Mouse (Mus musculus) liver, embryonic 13.5 days (tissue): Measurements from ENCODE around the gene Tspan3. TPM values are rescaled to one million over a fixed set of nuclear protein-coding genes. Genes with fewer than 3 reads are reported as not detected.

ENCODE experiments used
- ATAC-seq: fragments of 200-750 bp; cut with Nextera tagmentation; 2 replicates; pipeline ENCODE4 v1.8.0; 2017; ENCODE audit warnings: low read depth, mild to moderate bottlenecking, moderate number of reproducible peaks, moderate library complexity
- DNase-seq: peaks from one replicate; pipeline ENCODE4 v3.0.0; 2022
- H3K27ac ChIP-seq: fragments of 300-500 bp; sonication (generic); 2 replicates; pipeline ENCODE4 v1.5.1; 2015; ENCODE audit warnings: moderate library complexity, mild to moderate bottlenecking, inconsistent platforms
- H3K27me3 ChIP-seq: fragments of 300-500 bp; sonication (generic); 2 replicates; pipeline ENCODE4 v1.6.1; 2015; ENCODE audit warnings: mild to moderate bottlenecking, inconsistent platforms
- H3K36me3 ChIP-seq: fragments of 300-500 bp; sonication (generic); 2 replicates; pipeline ENCODE4 v1.6.1; 2015; ENCODE audit warnings: mild to moderate bottlenecking, inconsistent platforms
- H3K4me1 ChIP-seq: fragments of 300-500 bp; sonication (generic); replicated peaks from 2 replicates; pipeline ENCODE4 v1.6.1; 2015; ENCODE audit warnings: inconsistent platforms
- H3K4me2 ChIP-seq: fragments of 300-500 bp; sonication (generic); 2 replicates; pipeline ENCODE4 v1.6.1; 2015; ENCODE audit warnings: inconsistent platforms, mild to moderate bottlenecking, moderate library complexity
- H3K4me3 ChIP-seq: fragments of 300-500 bp; sonication (generic); replicated peaks from 2 replicates; pipeline ENCODE4 v1.5.1; 2015; ENCODE audit warnings: mild to moderate bottlenecking, inconsistent platforms
- H3K9ac ChIP-seq: fragments of 300-500 bp; sonication (generic); 2 replicates; pipeline ENCODE4 v1.6.1; 2015; ENCODE audit warnings: mild to moderate bottlenecking, inconsistent platforms
- H3K9me3 ChIP-seq: fragments of 300-500 bp; sonication (generic); replicated peaks from 2 replicates; pipeline ENCODE4 v1.6.1; 2016; ENCODE audit warnings: inconsistent platforms
- WGBS: fragments of 180-500 bp; shearing (Covaris S2); methylation state at CpG from one replicate; pipeline ENCODE4 v1.1.7; 2015; ENCODE audit not compliant: insufficient replicate concordance; 5-methylcytosine and 5-hydroxymethylcytosine counted together
- polyA plus RNA-seq: library from polyadenylated mRNA; unstranded; fragments of >200 nt; fragmentation: Nextera tagmentation; extraction: Ambion mirVana; gene quantifications from 2 replicates; pipeline ENCODE4 v1.2.1, GENCODE M21; 2015

The Tspan3 gene
- polyA plus RNA-seq, 1 experiment from 2014 or later, result 46.5 TPM

DNA sequence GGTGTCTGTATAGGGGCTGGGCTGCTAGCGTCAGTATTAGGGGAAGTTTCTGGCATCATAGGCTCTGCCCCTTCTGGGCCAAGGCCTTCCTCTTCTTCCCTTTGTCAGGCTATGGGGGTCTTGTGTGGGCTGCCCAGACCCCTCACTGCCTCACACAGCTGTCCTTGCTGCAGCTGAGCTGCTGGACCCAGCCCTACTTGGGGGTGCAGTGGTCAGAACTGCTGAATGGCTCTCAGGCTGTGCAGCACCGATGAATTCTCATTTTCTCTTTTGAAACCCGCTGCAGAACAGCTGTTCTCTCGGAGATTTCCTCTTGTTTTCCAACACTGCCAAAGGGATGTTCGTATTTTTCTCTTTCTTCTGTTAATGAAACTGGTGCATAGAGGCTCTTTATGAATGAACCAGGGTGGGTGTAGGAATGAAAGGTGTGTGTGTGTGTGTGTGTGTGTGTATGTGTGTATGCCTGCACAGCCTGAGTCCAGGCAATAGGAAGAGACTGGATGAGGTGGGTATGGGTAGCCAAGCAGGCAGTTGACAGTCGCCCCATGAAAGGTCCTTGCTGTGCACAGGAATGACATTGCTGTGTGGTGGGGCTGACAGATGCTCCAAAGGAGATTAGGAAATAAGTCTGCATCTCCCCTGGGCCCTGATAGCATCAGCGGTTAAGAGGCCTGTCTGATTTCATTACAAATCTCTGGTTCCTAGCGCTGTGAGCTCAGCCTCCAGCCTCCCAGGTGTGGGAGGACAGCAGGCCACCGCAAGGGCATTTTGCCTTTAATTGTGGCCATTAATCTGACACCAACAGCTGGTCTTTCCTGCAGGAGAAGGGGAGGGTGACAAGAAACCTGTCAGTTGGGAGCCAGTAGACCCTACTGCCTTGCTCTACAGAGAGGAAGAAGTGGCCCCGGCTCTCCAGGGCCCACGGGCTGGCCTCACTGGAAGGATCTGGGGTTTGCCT lies 26.5 kb upstream of the Tspan3 start:
- DNase-seq, result no peak
- Histone ChIP-seq H3K27me3 (0 out of 2 replicates have a peak, but pooled peaks cover 3% of the 10 kb centered on the region), H3K36me3 (no peaks in the 10 kb centered on the region), H3K9ac (no peak overlapping the region), H3K9me3 (no peaks in the 10 kb centered on the region), H3K27ac (no peak overlapping the region), H3K4me2 (no peak overlapping the region), H3K4me1 (no peaks in the 10 kb centered on the region), H3K4me3 (no peak overlapping the region)
- 50% methylated on average over 11 of the region's 11 CpGs for WGBS
- no peak for ATAC-seq

DNA sequence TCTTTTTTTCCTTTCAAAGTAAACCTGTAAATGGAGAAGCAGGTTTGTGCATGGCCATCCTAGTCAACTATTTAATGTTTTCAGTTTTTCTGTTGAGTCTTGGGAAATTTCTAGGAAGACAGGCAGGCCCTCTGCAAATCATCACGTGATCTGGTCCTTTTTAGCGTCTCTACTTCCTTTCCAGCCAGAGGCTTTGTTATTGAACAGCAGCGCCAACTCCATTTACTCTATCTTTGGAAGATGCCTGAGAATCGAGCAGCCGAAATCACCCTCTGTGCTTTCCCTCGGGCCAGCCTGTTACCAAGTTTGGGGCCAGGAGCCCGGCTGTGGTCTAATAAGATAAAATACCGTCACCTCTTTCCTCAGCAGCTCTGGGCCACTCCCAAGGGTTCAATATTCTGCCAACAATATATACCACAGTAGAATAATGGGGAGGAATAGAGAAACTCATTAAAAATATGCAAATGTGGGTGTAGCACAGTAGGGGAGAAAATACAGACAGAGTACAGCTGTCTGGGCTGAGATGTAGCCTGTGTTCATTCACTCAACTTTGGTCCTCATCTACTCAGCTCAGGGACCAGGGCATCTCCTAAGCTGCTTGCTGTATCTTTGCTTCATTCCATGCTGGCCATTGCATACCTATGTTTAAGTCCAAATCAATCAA lies 15.0 kb upstream of the Tspan3 start:
- H3K9me3 ChIP-seq, result no peaks in the 10 kb centered on the region
- 31% methylated on average over 8 of the region's 8 CpGs for WGBS
- no peak overlapping the region for H3K4me3 ChIP-seq
- no peak for ATAC-seq
- H3K36me3 ChIP-seq, result no peaks in the 10 kb centered on the region
- no peak overlapping the region for H3K27ac ChIP-seq
- H3K27me3 ChIP-seq, result no peaks in the 10 kb centered on the region
- 0 out of 2 replicates have a peak, but pooled peaks cover 2% of the 10 kb centered on the region for H3K4me1 ChIP-seq
- H3K4me2 ChIP-seq, result no peak overlapping the region
- no peak overlapping the region for H3K9ac ChIP-seq
- no peak for DNase-seq

DNA sequence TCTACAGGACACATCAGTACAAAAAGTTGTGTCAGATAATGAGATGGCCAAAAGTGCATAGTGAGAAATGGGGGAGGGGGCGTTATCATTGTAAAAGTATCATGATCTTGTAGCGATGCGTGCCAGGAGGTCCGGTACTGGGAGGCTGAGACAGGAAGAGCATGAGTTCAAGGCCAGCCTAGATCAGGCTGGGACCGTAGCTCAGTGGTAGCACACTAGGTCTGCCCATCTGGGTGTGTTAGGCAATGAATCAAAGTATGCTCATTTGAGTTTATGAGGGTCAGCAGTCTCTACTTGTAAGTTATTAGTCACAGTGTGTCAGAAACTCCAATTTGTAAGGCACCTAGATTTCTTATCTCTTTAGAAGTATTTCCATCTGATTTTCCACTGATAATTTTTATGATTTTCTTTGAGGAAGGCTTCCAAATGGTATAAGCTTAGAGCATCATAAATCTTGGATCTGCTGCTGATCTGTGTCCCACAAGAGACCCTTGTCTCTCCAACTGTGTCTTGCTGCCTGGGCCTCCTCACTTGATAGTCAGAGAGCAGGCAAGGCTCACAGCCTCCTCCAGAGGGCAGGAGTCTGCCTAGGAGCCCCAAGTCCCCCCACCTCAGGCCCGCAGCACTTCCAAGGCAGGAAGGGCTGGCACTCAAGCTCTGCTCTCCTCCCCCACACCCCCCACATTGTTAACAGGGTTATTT lies 14.3 kb upstream of the Tspan3 start:
- no peak for ATAC-seq
- H3K4me3 ChIP-seq, result no peak overlapping the region

DNA sequence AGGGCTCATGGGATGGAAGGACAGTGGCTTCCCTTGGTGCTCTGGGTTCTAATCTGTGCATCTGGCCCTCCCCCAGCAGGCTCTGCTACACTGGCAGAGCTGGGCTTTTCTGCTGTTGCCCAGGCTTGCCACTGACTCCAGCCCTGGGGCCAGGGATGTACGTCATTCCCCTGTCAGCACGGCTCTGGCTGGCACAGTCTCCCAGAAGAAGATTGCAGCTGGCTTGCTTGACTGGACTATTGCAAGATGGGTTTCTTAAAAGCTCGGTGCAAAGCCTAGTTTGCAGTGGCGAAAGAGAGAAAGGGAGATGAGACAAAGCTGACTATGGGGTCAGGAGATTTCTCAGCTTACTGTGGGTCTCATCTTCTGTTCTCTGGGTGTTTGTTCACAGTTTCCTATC lies 12.1 kb upstream of the Tspan3 start:
- Histone ChIP-seq H3K4me3 (no peak overlapping the region), H3K27ac (no peak overlapping the region), H3K9ac (no peak overlapping the region), H3K27me3 (no peaks in the 10 kb centered on the region), H3K36me3 (no peaks in the 10 kb centered on the region), H3K9me3 (no peaks in the 10 kb centered on the region), H3K4me1 (peaks cover 2% of the 10 kb centered on the region; the same call in 1 of the 2 replicates), H3K4me2 (no peak overlapping the region)
- WGBS, result 54% methylated on average over 4 of the region's 4 CpGs
- DNase-seq, result no peak
- no peak for ATAC-seq

More for the DNA sequence above, 14.3 kb upstream of the Tspan3 start:
- 73% methylated on average over 6 of the region's 6 CpGs for WGBS
- H3K9me3 ChIP-seq, result no peaks in the 10 kb centered on the region
- H3K27me3 ChIP-seq, result no peaks in the 10 kb centered on the region
- H3K27ac ChIP-seq, result no peak overlapping the region
- H3K4me1 ChIP-seq, result 0 out of 2 replicates have a peak, but pooled peaks cover 2% of the 10 kb centered on the region
- no peaks in the 10 kb centered on the region for H3K36me3 ChIP-seq
- no peak overlapping the region for H3K4me2 ChIP-seq
- no peak overlapping the region for H3K9ac ChIP-seq
- DNase-seq, result no peak

DNA sequence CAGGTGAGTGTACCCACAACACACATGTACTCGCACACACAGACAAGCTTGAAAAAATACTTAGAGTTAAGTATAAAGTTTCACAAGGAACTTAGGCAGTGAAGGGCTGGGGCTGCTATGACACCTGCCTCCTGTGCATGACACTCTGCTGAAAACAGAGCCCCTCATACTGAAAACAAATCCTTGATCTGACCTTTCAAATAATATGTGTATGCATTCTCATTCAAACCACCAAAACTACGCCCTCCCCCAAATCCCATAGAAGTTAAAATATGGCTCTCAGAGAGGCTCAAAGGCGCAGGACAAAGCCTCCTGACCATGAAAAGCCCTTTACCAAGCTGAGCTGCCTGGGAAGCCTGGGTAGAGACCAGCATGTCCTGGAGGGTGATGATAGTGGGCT lies 10.0 kb upstream of the Tspan3 start:
- H3K36me3 ChIP-seq, result no peaks in the 10 kb centered on the region
- H3K4me3 ChIP-seq, result no peak overlapping the region
- no peak overlapping the region for H3K9ac ChIP-seq
- ATAC-seq (no peak), DNase-seq (no peak)
- no peak overlapping the region for H3K27ac ChIP-seq
- WGBS, result 68% methylated on average over 3 of the region's 3 CpGs
- H3K9me3 ChIP-seq, result no peaks in the 10 kb centered on the region
- no peaks in the 10 kb centered on the region for H3K27me3 ChIP-seq
- H3K4me1 ChIP-seq, result peaks cover 2% of the 10 kb centered on the region; the same call in 1 of the 2 replicates
- no peak overlapping the region for H3K4me2 ChIP-seq

DNA sequence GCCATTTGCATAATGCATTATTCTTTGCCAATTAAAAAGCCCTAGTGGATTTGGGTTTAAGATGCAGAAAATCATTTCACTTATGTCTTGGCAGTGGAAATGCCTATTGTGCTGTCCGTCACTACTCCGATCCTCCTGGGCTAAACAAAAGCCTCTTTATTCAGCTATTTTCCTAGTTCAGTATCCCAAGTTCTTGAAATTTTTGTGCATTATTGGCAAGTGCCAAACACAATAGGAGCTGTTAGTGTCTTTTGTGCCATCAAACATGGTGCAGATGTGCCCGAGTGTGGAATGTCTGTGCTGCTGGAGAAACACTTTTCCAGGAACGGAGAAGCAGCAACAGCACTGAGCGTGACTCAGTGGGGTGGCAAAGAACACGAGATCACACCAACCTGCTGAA lies 2.4 kb upstream of the Tspan3 start:
- H3K4me2 ChIP-seq, result no peak overlapping the region
- no peaks in the 10 kb centered on the region for H3K36me3 ChIP-seq
- no peak for ATAC-seq
- H3K4me3 ChIP-seq, result no peak overlapping the region
- H3K4me1 ChIP-seq, result peaks cover 12% of the 10 kb centered on the region
- H3K27me3 ChIP-seq, result no peaks in the 10 kb centered on the region; the same call in 1 of the 2 replicates
- no peak overlapping the region for H3K27ac ChIP-seq
- no peak overlapping the region for H3K9ac ChIP-seq
- no peak for DNase-seq
- WGBS, result 79% methylated on average over 6 of the region's 6 CpGs
- no peaks in the 10 kb centered on the region for H3K9me3 ChIP-seq

DNA sequence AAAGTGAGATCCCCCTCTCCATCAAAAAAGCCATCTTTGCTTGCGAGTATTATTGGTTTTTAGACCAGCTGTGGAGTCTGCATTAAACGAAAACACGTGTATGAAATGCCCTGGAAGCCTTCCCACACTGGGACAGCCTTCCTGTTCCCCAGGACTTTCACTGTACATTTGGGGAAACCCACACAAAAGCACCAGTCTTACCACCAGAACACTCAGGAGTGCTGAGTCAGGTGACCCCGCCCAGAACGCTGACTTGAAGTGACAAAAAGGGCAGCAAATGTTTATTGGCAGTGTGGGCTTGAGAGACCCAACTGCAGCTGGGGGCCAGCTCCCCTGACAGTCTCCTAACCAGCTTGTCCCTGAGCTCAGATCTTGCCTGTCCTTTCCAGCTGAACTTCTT lies 884 bp upstream of the Tspan3 start:
- Histone ChIP-seq H3K4me1 (peaks cover 16% of the 10 kb centered on the region), H3K27ac (no peak overlapping the region), H3K36me3 (no peaks in the 10 kb centered on the region), H3K4me2 (no peak overlapping the region), H3K9ac (no peak overlapping the region), H3K9me3 (no peaks in the 10 kb centered on the region), H3K4me3 (no peak overlapping the region), H3K27me3 (no peaks in the 10 kb centered on the region; the same call in 1 of the 2 replicates)
- ATAC-seq (no peak), DNase-seq (peak; percentile 39)
- 38% methylated on average over 5 of the region's 5 CpGs for WGBS

GRCm38 (mm10) chr9:56160341-56161141 lies 4.7 kb downstream of the Tspan3 start:
- Histone ChIP-seq H3K4me2 (peak overlapping the region; percentile 95), H3K4me1 (peaks cover 20% of the 10 kb centered on the region), H3K36me3 (no peaks in the 10 kb centered on the region), H3K9ac (peak overlapping the region; percentile 85), H3K27me3 (no peaks in the 10 kb centered on the region; the same call in 1 of the 2 replicates), H3K9me3 (no peaks in the 10 kb centered on the region), H3K27ac (peak overlapping the region; percentile 51), H3K4me3 (peak overlapping the region; percentile 85)
- DNase-seq, result peak; percentile 76
- WGBS, result under 1% methylated on average over 81 of the region's 82 CpGs
- peak; percentile 95 for ATAC-seq

DNA sequence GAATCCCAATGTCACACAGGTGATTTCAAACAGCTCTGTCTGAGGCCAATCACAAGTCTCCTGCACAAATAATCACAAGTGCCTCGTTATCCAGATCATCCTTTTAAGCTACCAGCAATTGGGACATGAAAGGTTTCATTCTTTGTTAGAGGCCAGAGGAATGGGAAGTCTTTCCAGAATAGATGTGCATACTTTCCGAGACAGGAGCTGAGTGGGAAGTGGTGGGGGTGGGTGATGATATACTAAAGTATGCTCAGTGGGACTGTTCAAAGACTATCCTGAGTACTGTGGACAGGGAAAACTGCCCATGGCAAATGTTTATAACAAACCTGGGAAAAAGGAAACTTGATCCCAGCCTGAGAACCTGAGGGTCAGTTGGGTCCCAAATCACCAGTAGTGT lies 5.8 kb downstream of the Tspan3 start:
- H3K4me3 ChIP-seq, result peak overlapping the region; percentile 85; the same call in 1 of the 2 replicates
- WGBS, result 53% methylated on average over 2 of the region's 2 CpGs

GRCm38 (mm10) chr9:56158077-56158476 lies 7.2 kb downstream of the Tspan3 start:
- Histone ChIP-seq H3K36me3 (no peaks in the 10 kb centered on the region), H3K27ac (no peak overlapping the region), H3K9ac (no peak overlapping the region), H3K27me3 (no peaks in the 10 kb centered on the region), H3K4me1 (peaks cover 18% of the 10 kb centered on the region), H3K4me2 (no peak overlapping the region), H3K4me3 (no peak overlapping the region), H3K9me3 (no peaks in the 10 kb centered on the region)
- ATAC-seq (no peak), DNase-seq (no peak)
- WGBS, result 70% methylated on average over 2 of the region's 2 CpGs

More for the DNA sequence above, 5.8 kb downstream of the Tspan3 start:
- Histone ChIP-seq H3K9ac (no peak overlapping the region), H3K9me3 (no peaks in the 10 kb centered on the region), H3K27ac (no peak overlapping the region), H3K27me3 (no peaks in the 10 kb centered on the region; the same call in 1 of the 2 replicates), H3K4me1 (peaks cover 18% of the 10 kb centered on the region), H3K4me2 (peak overlapping the region; percentile 95), H3K36me3 (no peaks in the 10 kb centered on the region)
- no peak for DNase-seq
- no peak for ATAC-seq
